Mouse (Mus musculus) left cerebral cortex, adult 18-20 months (tissue): Measurements from ENCODE around the gene Gm16503. TPM values are rescaled to one million over a fixed set of nuclear protein-coding genes. Genes with fewer than 3 reads are reported as not detected.
"Not testable (repeated sequence)": the region's sequence is repeated elsewhere in the genome, so short reads cannot be mapped to it uniquely, and the experiment has no call there.

ENCODE experiments used
- DNase-seq, 2 experiments: peaks; one replicate each; pipeline ENCODE4 v3.0.0; 2021 to 2022; ENCODE audit warnings: low spot score in 2 of 2, mixed read lengths in 1 of 2
- long read RNA-seq, 2 experiments: library from polyadenylated mRNA; stranded (forward); transcript quantifications; one replicate each; pipeline ENCODE4 v2.0.0; 2021
- total RNA-seq, 2 experiments: library from RNA; stranded (reverse); gene quantifications; 2 replicates each; pipeline ENCODE4 v1.2.3; 2021

The Gm16503 gene
- under 1 TPM; 0.14 to 0.33 TPM for total RNA-seq
- long read RNA-seq, experiment 1: 0 reads
- long read RNA-seq, experiment 2: 0 reads

DNA sequence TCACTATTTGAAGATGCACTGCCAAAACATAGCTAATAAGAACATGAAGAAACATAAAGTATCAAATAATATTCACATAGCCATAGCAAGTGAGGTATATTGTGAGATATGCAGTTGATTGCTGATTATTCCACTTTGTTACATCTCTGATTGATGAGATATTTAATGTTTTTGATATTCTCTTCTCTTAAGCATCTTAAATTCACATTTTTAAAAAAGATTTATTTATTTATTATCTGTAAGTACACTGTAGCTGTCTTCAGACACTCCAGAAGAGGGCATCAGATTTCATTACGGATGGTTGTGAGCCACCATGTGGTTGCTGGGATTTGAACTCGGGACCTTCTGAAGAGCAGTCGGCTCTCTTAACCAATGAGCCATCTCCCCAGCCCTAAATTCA, at the start of gene Gm16503:
Gene Gm16503 (plus strand): TSS at position 301 of the 400 bp plus-strand sequence.
- DNase-seq: not testable (repeated sequence)

- DNase-seq: not testable (repeated sequence)
These were observed 47.9 kb upstream of the Gm16503 start, which contains the start of gene Zfp982 for GRCm38 (mm10) chr4:147492117-147492516. Gene Zfp982 (plus strand): TSS chr4:147492417.

- DNase-seq: not testable (repeated sequence)
These were observed 41.0 kb upstream of the Gm16503 start for GRCm38 (mm10) chr4:147498772-147499613.

- no peak for DNase-seq
These were observed 30.8 kb upstream of the Gm16503 start for GRCm38 (mm10) chr4:147509174-147509573.

DNA sequence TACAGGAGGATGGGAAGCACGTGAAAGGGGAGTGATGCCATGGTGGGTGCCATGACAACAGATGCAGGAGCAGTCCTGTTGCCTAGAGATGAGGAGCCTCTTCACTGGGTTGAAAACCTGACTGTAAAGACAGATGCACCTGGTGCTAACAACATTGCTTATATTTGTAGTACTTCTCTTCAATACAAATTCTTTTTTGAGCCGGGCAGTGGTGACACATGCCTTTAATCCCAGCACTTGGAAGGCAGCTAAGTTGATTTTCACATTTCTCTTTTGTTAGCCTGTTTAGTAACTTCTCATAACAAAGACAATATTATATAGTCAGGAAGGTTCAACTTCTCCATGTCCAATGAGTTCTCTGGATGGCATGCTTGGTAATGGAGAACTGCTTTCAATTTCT, 21.0 kb upstream of the Gm16503 start:
- no peak for DNase-seq

GRCm38 (mm10) chr4:147520100-147520499, 19.9 kb upstream of the Gm16503 start:
- no peak for DNase-seq

DNA sequence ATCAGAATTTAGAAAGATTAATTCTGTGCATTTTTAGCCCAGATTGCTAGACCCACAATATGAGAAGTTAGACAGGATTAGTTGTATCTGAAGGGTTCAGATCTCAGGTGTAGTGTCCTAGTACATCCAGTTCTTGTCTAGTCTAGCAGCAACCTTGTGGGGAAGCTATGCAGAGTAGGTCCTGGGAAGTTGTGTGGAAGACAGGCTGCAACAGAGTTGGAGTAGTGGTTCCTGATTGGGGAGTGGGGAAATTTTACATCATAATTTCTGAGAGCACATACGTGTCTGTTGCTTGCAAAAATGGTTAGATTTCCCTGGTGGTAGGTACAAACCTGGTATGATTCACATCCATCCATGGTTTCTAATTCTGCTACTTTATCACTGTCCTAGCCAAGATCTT, 14.9 kb upstream of the Gm16503 start:
- no peak for DNase-seq

DNA sequence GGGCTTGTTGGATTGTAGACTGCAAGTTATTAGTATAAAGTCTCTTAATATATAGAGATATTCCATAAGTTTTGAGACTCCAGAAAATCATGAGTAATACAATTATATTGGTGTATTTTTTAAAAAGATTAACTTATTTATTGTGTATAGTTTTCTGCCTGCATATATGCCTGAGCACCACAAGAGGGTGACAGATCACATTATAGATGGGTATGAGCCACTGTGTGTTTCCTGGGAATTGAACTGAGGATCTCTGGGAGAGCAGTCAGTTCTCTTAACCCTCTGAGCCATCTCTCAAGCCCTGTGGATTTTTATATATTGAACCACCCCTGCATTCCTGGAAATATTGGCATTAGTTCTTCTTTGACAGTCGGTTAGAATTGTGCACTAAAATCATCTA, 9.7 kb upstream of the Gm16503 start:
- no peak for DNase-seq

GRCm38 (mm10) chr4:147535916-147536315, 4.1 kb upstream of the Gm16503 start:
- not testable (repeated sequence) for DNase-seq

DNA sequence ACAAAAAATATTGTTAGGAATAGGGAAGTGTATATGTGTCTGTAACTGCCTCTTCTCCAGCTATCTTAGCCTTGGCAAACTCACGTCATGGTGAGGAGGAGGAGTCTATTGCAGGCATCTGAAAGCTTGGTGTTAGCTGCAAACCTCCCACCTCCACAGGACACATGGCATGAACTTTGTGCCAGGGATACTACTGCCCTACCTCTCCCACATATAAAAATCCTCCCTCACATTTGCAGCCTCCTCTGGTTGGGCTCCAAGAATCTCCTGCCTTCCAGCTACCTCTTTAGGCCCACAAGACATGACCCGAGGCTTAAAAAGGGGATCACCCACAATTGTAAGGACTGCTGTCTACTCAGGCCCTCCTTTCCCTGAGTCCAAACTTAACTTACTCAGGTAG, 2.3 kb upstream of the Gm16503 start:
- DNase-seq: no peak

GRCm38 (mm10) chr4:147541105-147541504, 1.1 kb downstream of the Gm16503 start:
- no peak for DNase-seq

DNA sequence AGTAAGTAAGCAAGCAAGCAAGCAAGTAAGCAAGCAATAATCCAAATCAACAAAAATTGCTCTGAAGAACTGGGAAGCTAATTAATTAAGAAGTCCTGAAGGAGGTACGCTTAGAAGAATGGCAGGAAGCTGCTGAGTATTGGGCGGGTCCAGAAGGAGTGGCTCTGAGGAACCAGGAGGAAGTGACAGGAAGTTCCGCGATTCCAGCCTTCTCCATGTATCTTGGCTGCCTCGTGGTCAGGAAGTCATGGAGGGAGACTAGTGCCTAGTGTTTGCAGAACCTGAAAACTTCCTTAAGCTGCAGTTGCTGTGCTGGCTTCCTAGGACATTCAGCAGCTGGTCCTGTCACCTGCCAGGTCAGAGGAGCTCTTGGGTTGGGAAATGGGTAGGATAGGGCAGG, 13.1 kb downstream of the Gm16503 start, which contains the start of gene Zfp985:
Gene Zfp985 (plus strand): TSS at position 207 of the 400 bp plus-strand sequence.
- not testable (repeated sequence) for DNase-seq

DNA sequence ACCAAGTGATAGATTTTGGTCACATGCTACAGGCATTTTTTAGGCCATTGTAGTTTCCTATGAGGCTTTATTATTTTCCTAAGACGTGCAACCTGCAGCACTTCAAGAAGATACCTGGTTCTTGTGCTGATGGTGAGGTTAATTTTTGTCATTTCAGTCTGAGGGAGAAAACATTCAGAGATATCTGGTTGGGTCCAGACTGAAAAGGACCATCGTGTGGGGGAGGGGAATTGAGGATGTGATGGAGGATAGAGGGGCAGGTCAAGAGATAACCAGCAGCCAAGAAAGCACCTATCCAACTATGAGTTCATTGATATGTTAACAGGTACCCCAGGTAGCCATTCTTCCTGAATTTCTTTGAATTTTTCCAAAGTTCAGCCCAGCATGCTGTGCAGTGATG, 14.3 kb downstream of the Gm16503 start:
- not testable (repeated sequence) for DNase-seq

GRCm38 (mm10) chr4:147556921-147557320, 16.9 kb downstream of the Gm16503 start:
- DNase-seq: not testable (repeated sequence)

DNA sequence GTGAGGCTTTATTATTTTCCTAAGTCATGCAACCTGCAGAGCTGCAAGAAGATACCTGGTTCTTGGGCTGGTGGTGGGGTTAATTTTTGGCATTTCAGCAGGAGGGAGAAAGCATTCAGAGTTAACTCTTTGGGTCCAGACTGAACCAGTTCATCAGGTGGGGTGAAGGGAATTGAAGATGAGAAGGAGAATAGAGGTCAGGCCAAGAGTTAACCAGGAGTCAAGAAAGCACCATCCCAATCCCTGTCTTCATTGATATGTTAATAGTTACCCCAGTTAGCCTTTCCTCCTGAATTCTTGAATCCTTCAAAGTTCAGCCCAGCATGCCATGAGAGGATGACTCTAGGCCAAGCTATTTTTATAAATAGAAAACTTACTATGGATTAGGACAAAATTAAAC, 18.0 kb downstream of the Gm16503 start:
- not testable (repeated sequence) for DNase-seq

GRCm38 (mm10) chr4:147559096-147559495, 19.1 kb downstream of the Gm16503 start:
- DNase-seq: not testable (repeated sequence)

DNA sequence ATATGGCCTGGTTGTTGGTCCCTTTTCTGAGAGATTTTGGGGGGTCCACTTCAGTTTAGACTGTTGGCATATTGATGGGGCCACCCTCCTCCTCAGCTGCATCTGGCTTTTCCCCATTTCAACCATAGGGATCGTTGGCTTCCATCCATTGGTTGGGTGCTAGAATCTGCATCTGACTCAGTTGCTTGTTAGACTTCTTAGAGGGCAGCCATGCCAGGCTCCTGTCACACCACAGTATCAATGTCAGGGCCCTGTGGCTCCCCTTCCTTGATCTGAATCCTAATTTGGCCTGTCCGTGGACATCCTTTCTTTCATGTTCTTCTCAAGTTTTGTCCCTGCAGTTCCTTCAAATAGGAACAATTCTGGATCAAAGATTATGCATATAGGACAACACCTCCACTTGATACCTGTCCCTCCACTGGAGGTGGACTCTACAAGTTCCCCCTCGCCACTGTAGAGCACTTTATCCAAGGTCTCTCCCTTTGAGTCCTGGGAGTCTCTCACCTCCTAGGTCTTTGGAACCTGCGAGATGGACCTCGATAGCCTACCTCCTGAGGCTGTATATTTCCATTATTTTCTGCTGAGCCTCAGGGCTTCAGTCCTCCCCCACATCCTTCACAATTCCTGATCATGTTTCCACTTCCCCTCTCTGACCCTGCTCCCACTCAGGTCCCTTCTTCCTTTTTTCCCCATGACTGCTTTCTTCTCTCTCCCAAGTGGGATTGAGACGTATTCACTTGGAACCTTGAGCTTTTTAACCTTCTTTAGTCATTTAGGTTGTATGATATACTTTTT, 25.6 kb downstream of the Gm16503 start:
- DNase-seq: no peak

GRCm38 (mm10) chr4:147571156-147571555, 31.1 kb downstream of the Gm16503 start:
- not testable (repeated sequence) for DNase-seq

- not testable (repeated sequence) for DNase-seq
These were observed 39.4 kb downstream of the Gm16503 start for GRCm38 (mm10) chr4:147579371-147579770.

DNA sequence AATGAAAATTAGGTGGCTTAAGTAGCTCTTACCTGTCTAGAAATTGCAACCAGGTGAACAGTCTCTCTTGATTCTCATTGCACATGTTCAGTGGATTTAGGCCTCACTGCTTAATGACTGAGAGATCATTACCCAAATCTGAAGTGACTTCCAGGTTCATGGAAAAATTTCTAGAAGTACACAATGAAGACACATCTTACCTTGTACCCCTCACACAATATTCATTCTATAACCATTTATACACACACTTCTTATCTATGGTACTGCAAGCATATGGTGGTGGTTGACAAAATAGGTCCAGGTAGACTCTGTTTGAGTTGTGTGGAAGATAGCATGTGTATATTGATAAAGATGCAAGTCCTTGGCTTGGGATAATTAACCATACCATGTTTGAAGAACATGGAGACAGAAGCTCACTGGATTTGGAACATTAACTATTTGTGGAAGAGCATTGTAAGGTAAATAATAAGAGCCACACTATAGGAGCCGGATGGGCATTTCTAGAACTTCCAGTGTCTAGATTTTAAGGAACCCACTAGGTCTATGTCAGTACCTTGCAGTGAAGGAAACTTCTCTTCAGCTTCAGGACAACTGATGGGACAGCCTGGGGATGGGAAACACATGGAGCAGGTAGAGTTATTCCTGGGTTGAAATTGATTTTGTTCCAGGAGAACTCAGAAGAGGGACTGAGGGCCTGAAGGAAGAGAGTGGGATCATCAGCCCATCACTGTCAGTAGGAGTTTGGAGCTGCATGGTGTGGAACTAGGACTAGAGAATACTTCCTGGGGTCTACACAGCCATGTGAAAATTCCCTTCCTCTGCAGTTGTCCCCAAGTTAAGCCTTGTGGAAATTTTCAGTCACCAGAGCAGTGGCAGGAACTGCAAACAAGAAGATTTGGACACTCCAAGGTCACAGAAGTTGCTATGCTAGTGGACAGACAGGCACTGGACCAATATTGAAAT, 46.8 kb downstream of the Gm16503 start:
- no peak for DNase-seq
